Mouse (Mus musculus) liver, adult (tissue): ENCODE data around the gene Gm11562.
"Not testable (repeated sequence)": the region's sequence is repeated elsewhere in the genome, so short reads cannot be mapped to it uniquely, and the experiment has no call there.

Experiments used
- GATA4 ChIP-seq: IDR thresholded peaks from 2 replicates; pipeline ENCODE4 v1.6.1; 2014; ENCODE audit warnings: mild to moderate bottlenecking, low read length; ENCODE audit not compliant: insufficient replicate concordance

Gm11562 gene

DNA sequence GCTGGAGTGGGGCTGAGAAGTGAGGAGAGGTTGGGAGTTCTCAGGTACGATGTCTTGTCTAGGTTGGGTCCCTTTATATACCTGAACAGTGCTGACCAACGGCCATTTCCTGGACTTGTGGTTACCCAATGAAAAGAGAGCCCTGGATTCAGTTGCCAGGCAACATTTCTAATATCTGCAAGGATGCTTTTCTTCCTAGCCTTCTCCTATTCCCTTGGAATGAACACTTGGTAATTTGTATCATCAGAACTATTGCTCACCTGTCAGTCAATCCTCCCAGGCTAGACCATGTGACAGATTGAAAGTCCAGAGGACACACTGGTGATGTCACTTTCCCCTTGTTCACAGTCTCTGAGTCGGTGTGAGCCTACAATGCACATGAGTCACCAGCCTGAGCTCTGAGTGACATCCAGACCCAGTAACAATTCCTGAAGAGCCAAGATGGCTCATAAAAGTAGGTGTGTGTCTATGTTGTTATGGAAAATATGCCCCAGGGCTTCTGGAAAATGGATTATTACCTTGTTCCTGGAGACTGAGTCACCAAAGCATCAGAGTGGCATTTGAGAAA, 5.4 kb downstream of the Gm11562 start, which contains the start of gene Krtap2-4:
Krtap2-4 (minus strand) TSS at position 51 of the 568 bp plus-strand sequence.
- TF ChIP-seq GATA4: no peak

DNA sequence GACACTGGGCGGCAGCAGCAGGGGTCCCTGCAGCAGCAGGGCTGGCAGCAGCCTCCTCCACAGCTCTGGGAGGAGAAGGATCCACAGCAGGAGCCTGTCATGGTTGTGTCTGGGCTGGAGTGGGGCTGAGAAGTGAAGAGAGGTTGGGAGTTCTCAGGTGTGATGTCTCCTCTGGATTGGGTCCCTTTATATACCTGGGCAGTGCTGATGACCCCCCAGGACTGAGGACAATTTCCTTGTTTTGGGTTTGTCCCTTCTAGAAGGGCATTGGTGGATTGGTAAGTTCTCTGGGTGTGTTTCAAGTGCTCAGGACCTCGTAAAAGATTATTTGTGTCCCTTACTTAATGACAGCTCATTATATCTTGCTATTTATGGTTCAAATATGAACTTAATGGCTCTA, 10.1 kb downstream of the Gm11562 start, which contains the start of gene Gm11937:
Gm11937 (minus strand) TSS at position 101 of the 400 bp plus-strand sequence.
- not testable (repeated sequence) for TF ChIP-seq GATA4

DNA sequence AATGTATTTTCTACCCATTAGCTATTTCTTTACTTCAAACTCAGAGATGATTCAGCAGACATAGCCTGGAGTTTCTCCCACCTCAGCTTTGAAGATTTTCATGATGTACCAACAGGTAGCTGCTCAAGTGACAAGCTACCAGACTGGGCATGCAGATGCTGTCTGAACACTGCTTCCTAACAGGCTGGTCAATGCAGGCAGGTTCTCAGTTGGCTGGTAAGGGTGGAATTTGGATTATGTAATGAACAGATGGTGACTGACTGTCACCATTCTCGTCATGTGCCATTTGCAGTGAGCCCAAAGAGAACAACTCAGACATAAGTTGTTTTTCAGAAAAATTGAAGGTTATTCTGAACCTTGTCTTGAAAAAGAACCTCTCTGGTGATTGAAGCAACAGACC, 11.1 kb downstream of the Gm11562 start:
- TF ChIP-seq GATA4: no peak

DNA sequence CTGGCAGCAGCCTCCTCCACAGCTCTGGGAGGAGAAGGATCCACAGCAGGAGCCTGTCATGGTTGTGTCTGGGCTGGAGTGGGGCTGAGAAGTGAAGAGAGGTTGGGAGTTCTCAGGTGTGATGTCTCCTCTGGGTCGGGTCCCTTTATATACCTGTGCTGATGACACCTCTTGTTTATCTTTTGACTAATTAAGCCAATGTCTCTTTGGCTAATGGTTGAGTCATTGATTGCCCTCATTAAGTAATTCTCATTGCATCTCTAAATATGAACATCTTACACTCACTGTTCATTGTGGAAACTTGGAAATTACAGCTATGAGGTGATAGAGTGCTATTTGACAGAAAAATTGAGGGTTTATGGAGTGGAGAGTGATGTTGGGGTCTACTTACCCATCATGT, 17.0 kb downstream of the Gm11562 start, which contains the start of gene Gm11938:
Gm11938 (minus strand) TSS at position 101 of the 400 bp plus-strand sequence.
- TF ChIP-seq GATA4: not testable (repeated sequence)

DNA sequence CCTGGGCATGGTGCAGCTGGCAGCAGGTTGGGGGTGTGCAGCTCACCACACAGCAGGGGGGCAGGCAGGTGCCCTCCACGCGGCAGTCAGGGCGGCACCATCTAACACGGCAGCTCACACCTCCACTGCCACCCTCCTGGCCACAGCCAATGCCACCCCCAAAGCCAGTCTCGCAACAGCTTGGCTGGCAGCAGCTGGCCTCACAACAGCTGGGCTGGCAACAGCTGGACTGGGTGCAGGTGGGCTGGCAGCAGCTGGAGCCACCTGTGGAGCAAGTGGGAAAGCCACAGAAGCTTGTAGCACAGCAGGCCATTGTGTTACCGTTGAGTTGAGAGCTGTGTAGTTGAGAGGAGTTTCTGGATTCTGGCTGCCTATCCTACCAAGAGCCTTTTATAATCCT, 22.5 kb downstream of the Gm11562 start, which contains the start of gene Krtap9-3:
Krtap9-3 (minus strand) TSS at position 364 of the 400 bp plus-strand sequence.
- not testable (repeated sequence) for TF ChIP-seq GATA4

DNA sequence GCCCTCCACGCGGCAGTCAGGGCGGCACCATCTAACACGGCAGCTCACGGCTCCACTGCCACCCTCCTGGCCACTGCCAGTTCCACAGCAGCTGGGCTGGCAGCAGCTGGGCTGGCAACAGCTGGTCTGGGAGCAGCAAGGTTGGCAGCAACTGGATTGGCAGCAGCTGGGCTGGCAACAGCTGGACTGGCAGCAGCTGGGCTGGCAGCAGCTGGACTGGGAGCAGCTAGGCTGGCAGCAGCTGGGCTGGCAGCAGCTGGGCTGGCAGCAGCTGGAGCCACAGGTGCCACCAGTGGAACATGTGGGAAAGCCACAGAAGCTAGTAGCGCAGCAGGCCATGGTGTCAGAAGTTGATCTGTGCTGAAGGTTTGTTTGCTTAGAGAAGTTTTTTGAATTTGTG, 29.3 kb downstream of the Gm11562 start, which contains the start of gene Krtap1-3:
Krtap1-3 (minus strand) TSS at position 359 of the 400 bp plus-strand sequence.
- no peak for TF ChIP-seq GATA4

DNA sequence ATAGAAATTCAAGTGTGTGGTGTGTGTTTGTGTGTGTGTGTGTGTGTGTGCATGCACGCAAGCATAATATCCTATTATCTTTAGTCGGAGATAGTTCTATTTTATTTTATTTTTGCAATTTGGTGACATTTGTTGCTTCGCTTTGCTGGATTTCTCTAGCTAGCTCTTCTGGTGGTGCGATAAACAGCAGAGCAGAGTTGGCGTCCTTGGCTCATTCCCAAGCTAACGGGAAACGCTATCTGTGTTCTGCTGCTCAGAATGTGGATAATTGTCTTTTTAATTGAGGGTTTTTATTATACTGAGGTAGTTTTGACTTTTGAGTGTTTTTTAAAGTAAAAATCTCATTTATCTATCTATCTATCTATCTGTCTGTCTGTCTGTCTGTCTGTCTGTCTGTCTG, 35.1 kb downstream of the Gm11562 start:
- no peak for TF ChIP-seq GATA4

DNA sequence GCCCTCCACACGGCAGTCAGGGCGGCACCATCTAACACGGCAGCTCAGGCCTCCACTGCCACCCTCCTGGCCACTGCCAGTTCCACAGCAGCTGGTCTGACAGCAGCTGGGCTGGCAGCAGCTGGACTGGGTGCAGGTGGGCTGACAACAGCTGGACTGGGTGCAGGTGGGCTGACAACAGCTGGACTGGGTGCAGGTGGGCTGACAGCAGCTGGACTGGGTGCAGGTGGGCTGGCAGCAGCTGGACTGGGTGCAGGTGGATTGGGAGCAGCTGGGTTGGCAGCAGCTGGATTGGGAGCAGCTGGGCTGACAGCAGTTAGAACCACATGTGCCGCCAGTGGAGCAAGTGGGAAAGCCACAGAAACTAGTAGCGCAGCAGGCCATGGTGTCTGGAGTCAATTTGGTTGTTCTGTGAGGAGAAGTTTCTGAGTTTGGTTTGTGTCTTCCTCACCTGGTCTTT, 37.0 kb downstream of the Gm11562 start, which contains the start of gene Krtap1-4:
Krtap1-4 (minus strand) TSS at position 410 of the 460 bp plus-strand sequence.
- TF ChIP-seq GATA4: no peak

DNA sequence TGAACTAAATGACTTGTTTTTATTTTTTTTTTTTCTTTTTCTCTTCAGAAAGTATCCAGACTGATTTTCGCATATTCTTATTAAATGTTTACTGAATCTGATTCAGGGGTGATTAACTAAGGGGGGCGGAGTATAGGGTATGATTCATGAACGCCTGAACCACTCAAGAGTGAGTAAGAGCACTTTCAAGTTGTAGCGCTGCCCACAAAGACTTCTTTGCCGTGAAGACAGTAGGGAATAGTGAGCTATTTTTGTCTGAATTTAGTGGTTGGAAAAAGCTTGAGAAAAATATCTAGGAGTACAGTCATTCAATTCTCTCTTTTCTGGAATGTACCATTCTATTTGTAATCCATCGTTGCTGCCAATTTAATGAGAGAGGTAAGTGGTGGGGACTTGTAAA, 38.7 kb downstream of the Gm11562 start:
- TF ChIP-seq GATA4: no peak

DNA sequence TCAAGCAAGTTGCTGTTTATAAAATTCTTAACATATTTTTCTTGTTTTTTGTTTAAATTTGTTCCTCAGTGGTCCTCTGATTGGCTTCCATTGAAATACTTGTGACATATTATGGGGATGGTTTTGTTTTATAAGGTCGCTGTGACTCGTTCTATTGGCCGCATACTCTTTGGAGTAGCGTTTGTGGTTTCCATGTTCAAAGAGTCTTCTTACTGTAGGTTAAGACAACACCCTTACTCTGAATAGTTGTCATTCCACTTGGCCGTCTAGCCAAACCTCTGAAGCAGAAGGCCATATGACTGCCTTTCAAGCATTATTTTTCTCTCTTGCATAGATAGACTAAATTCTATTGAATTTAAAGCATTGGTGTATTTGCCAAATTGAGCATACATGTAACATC, 39.2 kb downstream of the Gm11562 start:
- no peak for TF ChIP-seq GATA4

DNA sequence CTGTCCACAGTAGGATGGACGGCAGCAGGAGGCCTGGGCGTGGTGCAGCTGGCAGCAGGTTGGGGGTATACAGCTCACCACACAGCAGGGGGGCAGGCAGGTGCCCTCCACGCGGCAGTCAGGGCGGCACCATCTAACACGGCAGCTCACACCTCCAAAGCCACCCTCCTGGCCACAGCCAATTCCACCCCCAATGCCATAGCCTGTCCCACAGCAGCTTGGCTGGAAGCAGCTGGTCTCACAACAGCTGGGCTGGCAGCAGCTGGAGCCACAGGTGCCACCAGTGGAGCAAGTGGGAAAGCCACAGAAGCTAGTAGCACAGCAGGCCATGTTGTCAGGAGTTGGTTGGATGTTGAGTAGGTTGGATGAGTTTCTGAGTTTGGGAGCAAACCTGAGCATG, 39.6 kb downstream of the Gm11562 start, which contains the start of gene Krtap1-5:
Krtap1-5 (minus strand) TSS at position 381 of the 400 bp plus-strand sequence.
- TF ChIP-seq GATA4: no peak

DNA sequence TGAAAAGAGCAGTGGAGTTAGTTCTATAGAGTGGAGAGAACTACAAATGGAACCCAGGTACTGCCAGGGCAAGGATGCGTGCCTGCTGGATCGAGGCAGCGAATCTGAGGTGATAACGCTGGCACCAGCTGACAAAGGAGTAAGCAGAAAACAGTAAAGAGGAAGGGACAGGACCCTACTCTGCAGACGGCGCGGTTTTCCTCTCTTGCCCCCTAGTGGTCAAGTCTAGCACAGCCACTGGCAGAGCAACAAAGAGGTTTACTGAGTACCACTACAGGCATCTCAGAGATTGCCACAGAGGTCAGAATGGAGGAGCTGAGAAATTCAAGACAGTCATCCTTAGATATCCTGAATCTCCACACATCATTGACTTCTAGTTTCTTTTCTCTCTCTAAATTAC, 46.1 kb downstream of the Gm11562 start:
- no peak for TF ChIP-seq GATA4

DNA sequence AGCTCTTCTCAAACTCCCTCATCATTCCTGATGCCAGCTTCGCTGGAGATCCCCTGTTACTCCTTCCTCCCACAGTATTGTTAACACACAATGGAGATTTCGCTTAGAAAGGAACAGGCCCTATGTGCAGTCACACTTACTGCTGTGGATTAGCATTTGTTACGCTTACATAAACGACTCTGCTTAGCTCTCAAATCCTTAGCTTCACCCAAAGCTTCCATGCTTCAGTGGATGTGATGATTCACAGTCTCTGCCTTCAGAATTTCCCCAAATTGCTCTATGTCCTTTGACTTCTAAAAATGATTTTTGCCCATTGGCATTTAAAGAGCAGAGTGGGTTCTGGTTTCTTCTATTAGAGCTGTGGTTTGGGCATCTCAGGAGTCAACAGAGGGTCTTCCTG, 47.1 kb downstream of the Gm11562 start:
- no peak for TF ChIP-seq GATA4
